Mouse (Mus musculus) telencephalon, adult 2 months (tissue): Measurements from ENCODE around the gene Gm30737.
"Not testable (repeated sequence)": the region's sequence is repeated elsewhere in the genome, so short reads cannot be mapped to it uniquely, and the experiment has no call there.

Experiments used
- DNase-seq: peaks from one replicate; pipeline ENCODE4 v3.0.0-alpha.2; 2011; ENCODE audit warnings: low read depth, low spot score

The Gm30737 gene

GRCm38 (mm10) chrY:14400410-14400809, at the start of gene Gm30737:
Gene Gm30737 (plus strand): TSS chrY:14400710.
- DNase-seq = not testable (repeated sequence)
